Mouse (Mus musculus): Measurements from ENCODE around the gene Cd79a. TPM values are rescaled to one million over a fixed set of nuclear protein-coding genes. Genes with fewer than 3 reads are reported as not detected.

Gene Cd79a
- polyA plus RNA-seq, 1 experiment from 2014 or later: 0.23 TPM

GRCm38 (mm10) chr7:24930475-24930874 lies 33.3 kb downstream of the Cd79a start:
- 46% methylated on average over 6 of the region's 6 CpGs for WGBS
- H3K9ac ChIP-seq (ENCODE audit: low read depth, low read length): no peak overlapping the region
- no peak overlapping the region for H3K27ac ChIP-seq (ENCODE audit: low read depth, low read length)
- no peak for ATAC-seq
- TF ChIP-seq CTCF (IDR thresholded peaks at IDR 0.05; ENCODE audit: low read depth): no peak
- H3K4me2 ChIP-seq (replicated peaks; ENCODE audit: low read depth): no peak overlapping the region
- peaks cover 21% of the 10 kb centered on the region for H3K36me3 ChIP-seq (ENCODE audit: control insufficient read depth, insufficient read depth)
- H3K9me3 ChIP-seq (ENCODE audit: control insufficient read depth): no peaks in the 10 kb centered on the region
- no peak overlapping the region for H3K4me3 ChIP-seq (ENCODE audit: low read depth, low read length)
- H3K27me3 ChIP-seq (replicated peaks; ENCODE audit: control insufficient read depth, insufficient read depth, low read length): peaks cover 46% of the 10 kb centered on the region
- H3K4me1 ChIP-seq (replicated peaks; ENCODE audit: control insufficient read depth, insufficient read depth, low read length): no peaks in the 10 kb centered on the region

DNA sequence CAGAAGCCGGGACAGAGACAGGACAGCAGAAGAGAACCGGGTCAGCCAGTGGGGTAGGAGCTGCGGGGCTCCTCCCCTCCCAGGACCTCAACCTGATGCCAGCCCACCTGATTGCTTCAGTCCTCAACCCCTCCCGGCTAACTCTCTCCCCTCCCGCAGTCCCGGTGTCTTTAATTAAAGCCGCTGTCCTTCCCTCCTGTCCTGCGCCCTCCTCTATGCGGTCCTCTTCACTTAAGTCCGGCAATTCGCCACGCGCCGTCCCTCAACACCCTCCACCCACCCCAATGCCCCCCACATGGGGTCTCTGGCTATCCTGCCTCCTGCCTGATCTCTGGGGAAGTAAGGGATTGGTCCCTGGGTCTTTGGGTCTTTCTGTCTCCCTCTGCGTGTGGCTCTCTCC lies 34.5 kb downstream of the Cd79a start:
- ATAC-seq: no peak
- no peak for TF ChIP-seq CTCF (IDR thresholded peaks at IDR 0.05; ENCODE audit: low read depth)
- Histone ChIP-seq H3K4me1 (replicated peaks; ENCODE audit: control insufficient read depth, insufficient read depth, low read length) (no peaks in the 10 kb centered on the region), H3K36me3 (ENCODE audit: control insufficient read depth, insufficient read depth) (peaks cover 9% of the 10 kb centered on the region; the same call in 1 of the 2 replicates), H3K27ac (ENCODE audit: low read depth, low read length) (no peak overlapping the region), H3K9me3 (ENCODE audit: control insufficient read depth) (no peaks in the 10 kb centered on the region), H3K4me2 (replicated peaks; ENCODE audit: low read depth) (no peak overlapping the region), H3K9ac (ENCODE audit: low read depth, low read length) (no peak overlapping the region), H3K4me3 (ENCODE audit: low read depth, low read length) (no peak overlapping the region), H3K27me3 (replicated peaks; ENCODE audit: control insufficient read depth, insufficient read depth, low read length) (peaks cover 50% of the 10 kb centered on the region)
- under 1% methylated on average over 13 of the region's 15 CpGs for WGBS

DNA sequence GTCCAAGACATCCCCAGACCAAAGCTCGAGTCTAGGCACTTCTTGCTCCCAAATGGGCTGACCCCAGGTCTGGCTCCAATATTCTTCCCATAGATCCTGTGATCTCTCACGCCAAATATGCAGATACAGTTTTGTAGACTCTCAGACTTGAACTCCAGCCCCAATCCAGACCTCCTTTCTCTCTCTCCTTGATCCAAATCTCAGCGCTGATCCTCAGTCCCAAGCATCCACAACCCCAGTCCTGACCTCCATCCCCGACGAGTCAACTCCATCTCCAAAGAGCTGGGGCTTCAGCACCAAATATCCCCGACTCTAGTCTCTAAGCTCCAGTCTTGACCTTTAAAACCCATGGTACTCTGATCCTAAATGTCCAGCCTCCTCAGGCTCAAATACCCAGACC lies 46.5 kb downstream of the Cd79a start:
- no peak overlapping the region for H3K27ac ChIP-seq (ENCODE audit: low read depth, low read length)
- H3K9me3 ChIP-seq (ENCODE audit: control insufficient read depth): no peaks in the 10 kb centered on the region
- no peak overlapping the region for H3K4me2 ChIP-seq (replicated peaks; ENCODE audit: low read depth)
- ATAC-seq: no peak
- no peaks in the 10 kb centered on the region for H3K4me1 ChIP-seq (replicated peaks; ENCODE audit: control insufficient read depth, insufficient read depth, low read length)
- 6% methylated on average over 6 of the region's 6 CpGs for WGBS
- no peak overlapping the region for H3K4me3 ChIP-seq (ENCODE audit: low read depth, low read length)
- H3K9ac ChIP-seq (ENCODE audit: low read depth, low read length): no peak overlapping the region
- no peaks in the 10 kb centered on the region for H3K36me3 ChIP-seq (ENCODE audit: control insufficient read depth, insufficient read depth)
- peaks cover 75% of the 10 kb centered on the region for H3K27me3 ChIP-seq (replicated peaks; ENCODE audit: control insufficient read depth, insufficient read depth, low read length)
- TF ChIP-seq CTCF (IDR thresholded peaks at IDR 0.05; ENCODE audit: low read depth): no peak

DNA sequence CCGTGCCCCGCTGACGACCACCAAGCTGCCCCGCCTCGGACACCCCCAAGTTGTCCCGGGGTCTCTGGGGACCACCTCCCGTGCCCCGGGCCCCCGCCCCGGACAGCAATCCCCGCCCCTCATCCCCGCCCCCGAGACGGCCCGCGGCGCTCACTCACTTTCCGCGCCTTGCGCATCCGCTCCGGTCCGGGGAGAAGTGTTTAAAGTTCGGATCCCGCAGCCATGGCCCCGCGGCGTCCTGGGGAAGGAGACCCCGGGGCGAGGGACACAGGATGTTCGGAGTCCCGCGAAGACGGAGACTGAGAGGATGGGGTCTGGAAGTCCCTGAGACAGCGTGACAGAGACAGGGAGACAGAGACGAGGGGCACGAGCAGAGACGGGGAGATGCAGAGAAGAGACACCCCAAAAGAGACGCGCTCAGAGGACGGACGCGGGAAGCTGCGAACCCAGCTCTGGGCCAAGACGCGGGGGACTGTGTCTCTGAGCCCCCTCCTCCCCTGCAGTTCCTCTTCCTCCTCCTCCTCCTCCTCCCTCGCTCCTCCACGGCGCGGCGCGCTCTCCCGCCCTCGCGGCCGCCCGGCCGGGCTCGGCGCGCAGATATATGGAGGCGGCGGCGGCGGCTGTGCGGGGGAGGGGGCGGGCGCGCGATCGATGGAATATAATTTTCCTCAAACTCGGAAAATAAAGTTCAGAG lies 47.2 kb downstream of the Cd79a start, which contains the start of gene Gm4881:
Gene Gm4881 (minus strand): TSS at position 238 of the 694 bp plus-strand sequence.
- no peak for TF ChIP-seq CTCF (IDR thresholded peaks at IDR 0.05; ENCODE audit: low read depth)
- Histone ChIP-seq H3K27me3 (replicated peaks; ENCODE audit: control insufficient read depth, insufficient read depth, low read length) (peaks cover 82% of the 10 kb centered on the region), H3K36me3 (ENCODE audit: control insufficient read depth, insufficient read depth) (no peaks in the 10 kb centered on the region), H3K9me3 (ENCODE audit: control insufficient read depth) (no peaks in the 10 kb centered on the region), H3K9ac (ENCODE audit: low read depth, low read length) (no peak within 1 kb of the TSS), H3K4me3 (ENCODE audit: low read depth, low read length) (peak within 1 kb of the TSS; percentile 33), H3K4me1 (replicated peaks; ENCODE audit: control insufficient read depth, insufficient read depth, low read length) (no peaks in the 10 kb centered on the region), H3K4me2 (replicated peaks; ENCODE audit: low read depth) (peak within 1 kb of the TSS; percentile 51), H3K27ac (ENCODE audit: low read depth, low read length) (no peak within 1 kb of the TSS)
- WGBS: 1% methylated on average over 67 of the region's 72 CpGs
- no peak for ATAC-seq

- ATAC-seq: no peak
- H3K9me3 ChIP-seq (ENCODE audit: control insufficient read depth): no peaks in the 10 kb centered on the region
- H3K27ac ChIP-seq (ENCODE audit: low read depth, low read length): no peak overlapping the region
- 3% methylated on average over 7 of the region's 7 CpGs for WGBS
- no peaks in the 10 kb centered on the region for H3K4me1 ChIP-seq (replicated peaks; ENCODE audit: control insufficient read depth, insufficient read depth, low read length)
- no peak overlapping the region for H3K4me2 ChIP-seq (replicated peaks; ENCODE audit: low read depth)
- H3K27me3 ChIP-seq (replicated peaks; ENCODE audit: control insufficient read depth, insufficient read depth, low read length): peaks cover 96% of the 10 kb centered on the region
- no peaks in the 10 kb centered on the region for H3K36me3 ChIP-seq (ENCODE audit: control insufficient read depth, insufficient read depth)
- no peak for TF ChIP-seq CTCF (IDR thresholded peaks at IDR 0.05; ENCODE audit: low read depth)
- H3K9ac ChIP-seq (ENCODE audit: low read depth, low read length): no peak overlapping the region
- no peak overlapping the region for H3K4me3 ChIP-seq (ENCODE audit: low read depth, low read length)
Measured at GRCm38 (mm10) chr7:24947316-24948048, 50.3 kb downstream of the Cd79a start.

DNA sequence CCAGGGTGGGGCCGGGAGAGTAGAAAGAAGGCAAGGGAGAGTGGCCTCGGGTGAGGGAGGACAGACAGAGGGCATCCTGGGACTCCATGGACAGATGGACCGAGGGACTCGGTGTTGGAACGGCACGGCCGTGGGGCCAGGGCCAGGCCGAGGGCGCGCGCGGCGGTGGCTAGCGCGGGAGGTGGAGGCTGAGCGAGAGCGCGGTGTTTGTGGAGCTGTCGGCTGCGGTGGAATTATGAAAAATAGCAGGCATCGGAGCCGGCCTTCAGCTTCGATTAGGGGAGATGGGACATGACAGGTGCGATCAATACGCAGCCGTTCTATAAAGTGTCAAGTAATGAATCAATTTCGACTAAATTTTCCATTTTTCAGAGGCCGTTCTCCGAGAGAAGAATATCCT lies 51.6 kb downstream of the Cd79a start:
- Histone ChIP-seq H3K9ac (ENCODE audit: low read depth, low read length) (no peak overlapping the region), H3K4me3 (ENCODE audit: low read depth, low read length) (no peak overlapping the region), H3K36me3 (ENCODE audit: control insufficient read depth, insufficient read depth) (no peaks in the 10 kb centered on the region), H3K4me1 (replicated peaks; ENCODE audit: control insufficient read depth, insufficient read depth, low read length) (no peaks in the 10 kb centered on the region), H3K27ac (ENCODE audit: low read depth, low read length) (no peak overlapping the region), H3K27me3 (replicated peaks; ENCODE audit: control insufficient read depth, insufficient read depth, low read length) (peaks cover 92% of the 10 kb centered on the region), H3K4me2 (replicated peaks; ENCODE audit: low read depth) (no peak overlapping the region), H3K9me3 (ENCODE audit: control insufficient read depth) (no peaks in the 10 kb centered on the region)
- 4% methylated on average over 29 of the region's 29 CpGs for WGBS
- no peak for TF ChIP-seq CTCF (IDR thresholded peaks at IDR 0.05; ENCODE audit: low read depth)
- ATAC-seq: no peak
